Mouse (Mus musculus) mature B cell (primary cell): ENCODE results near the gene Pld5.

Source experiments
- in situ Hi-C: fragments of 300-500 bp; cut with MboI; formaldehyde crosslinking; loops from 2 replicates; pipeline ENCODE4 v1.14.3; 2019

Pld5 gene

DNA sequence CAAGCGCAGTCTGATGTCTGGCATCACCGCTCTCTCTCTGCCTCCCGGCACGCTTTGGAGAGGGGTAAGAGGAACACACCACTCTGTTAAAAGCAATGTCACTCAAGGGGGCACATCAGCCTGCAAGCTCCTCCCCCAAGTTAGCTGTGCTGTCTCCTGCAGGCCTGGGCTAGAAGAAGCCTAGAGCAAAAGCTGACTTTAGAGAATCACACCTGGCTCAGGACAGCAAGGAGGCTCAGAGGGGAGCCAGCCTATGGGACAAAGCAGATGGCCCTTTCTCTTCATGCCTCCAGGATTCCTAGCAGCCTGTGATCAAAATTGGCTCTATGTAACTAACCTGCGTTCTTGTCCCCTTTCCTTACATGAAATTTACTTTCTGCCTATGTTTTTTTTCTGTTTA is 107.3 kb downstream of the Pld5 start:
- in situ Hi-C loops = no loop called here

GRCm38 (mm10) chr1:176167114-176167513 is 108.0 kb downstream of the Pld5 start:
- in situ Hi-C loops = no loop called here

GRCm38 (mm10) chr1:176145306-176145705 is 129.8 kb downstream of the Pld5 start:
- in situ Hi-C loops = no loop called here

DNA sequence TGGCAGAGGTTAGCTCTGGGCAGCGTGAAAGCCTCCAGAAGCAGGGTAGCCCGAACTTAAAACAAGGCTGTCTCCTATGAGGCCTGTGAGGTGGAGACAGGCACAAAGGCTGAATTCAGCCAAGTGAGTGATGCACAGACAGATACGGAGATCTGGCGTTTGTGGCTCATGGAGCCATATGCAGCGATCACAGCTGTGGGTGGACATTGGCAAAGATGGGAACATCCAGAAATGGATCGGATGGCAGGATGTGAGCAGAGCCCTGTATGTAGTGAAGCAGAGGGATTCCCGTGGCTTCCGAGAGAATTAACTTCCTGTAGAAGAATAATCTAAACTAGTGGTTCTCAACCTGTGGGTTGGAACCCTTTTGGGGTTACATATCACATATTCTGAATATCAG is 140.7 kb downstream of the Pld5 start:
- in situ Hi-C loops = no loop called here

GRCm38 (mm10) chr1:176125771-176126170 is 149.3 kb downstream of the Pld5 start:
- in situ Hi-C loops = no loop called here

- in situ Hi-C loops = no loop called here
Observed at GRCm38 (mm10) chr1:176124441-176124840, 150.7 kb downstream of the Pld5 start.

DNA sequence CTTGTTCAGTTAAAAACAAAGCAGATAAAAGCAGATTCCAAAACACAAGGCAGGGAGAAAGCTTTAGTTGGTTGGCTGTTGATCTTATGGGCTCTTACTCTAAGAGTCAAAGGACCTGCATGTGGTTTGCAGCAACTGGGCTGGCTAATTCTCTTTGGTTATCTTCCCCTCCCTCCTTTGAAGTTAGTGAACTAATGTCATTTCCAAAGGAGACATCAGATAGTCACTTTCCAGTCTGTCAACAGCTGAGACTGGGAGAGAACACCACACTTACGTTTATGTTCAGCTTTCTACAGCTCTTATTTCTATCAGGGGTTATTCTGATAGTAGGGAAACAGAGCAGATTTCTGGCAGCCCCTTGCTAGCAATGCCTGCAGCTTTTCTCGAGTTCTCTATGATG is 151.3 kb downstream of the Pld5 start:
- in situ Hi-C loops = no loop called here

GRCm38 (mm10) chr1:176115604-176116003 is 159.5 kb downstream of the Pld5 start:
- in situ Hi-C loops = no loop called here

DNA sequence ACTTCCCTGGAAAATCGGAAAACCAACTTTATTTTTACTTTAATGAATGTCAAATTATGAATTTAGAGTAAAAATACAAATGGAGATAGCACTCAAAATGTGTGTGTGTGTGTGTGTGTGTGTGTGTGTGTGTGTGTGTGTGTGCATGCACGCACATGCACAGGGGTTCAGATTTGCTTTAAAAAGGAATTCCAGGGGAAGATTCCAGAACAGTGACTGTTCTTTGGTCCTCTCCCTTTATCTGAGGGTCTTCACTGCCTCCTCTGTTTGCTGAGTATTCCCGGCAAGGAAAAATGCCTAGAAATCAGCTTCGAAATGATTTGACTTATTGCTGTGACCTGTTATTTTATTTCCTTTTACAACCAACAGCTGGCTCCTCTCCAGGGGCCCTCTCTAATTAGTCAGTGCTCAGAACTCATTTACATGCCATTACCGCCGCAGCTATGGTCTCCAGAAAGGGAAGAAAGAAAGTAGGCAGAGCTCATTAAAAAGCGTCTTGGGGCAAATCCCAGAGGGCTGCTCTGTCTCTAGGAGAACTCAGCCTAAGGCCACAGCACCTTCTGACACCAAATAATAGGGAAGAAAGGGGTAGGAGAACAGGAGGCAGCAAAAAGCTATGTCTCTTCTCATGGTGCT is 176.3 kb downstream of the Pld5 start:
- in situ Hi-C loops = no loop called here

DNA sequence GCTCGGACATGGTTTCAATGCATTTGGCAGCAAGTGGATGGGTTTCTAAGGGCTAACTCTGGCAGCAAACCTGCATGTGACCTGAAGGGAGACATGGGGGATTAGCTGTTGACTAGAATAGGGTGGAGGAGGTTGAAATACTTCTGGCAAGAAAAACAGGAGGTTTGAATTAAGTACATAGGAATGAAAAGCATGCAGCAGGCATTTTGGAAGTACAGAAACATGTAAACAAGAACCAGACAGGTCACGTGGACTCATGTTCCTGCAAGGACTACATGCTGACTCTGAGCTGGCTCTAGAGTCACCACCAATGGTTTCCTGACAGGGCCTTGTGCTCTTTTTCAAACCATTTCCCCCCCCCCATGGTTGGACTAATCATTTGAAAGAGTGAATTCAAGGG is 183.0 kb downstream of the Pld5 start:
- in situ Hi-C loops = no loop called here

- in situ Hi-C loops = no loop called here
Observed at GRCm38 (mm10) chr1:176089382-176089781, 185.7 kb downstream of the Pld5 start.

- in situ Hi-C loops = no loop called here
Observed at GRCm38 (mm10) chr1:176085952-176086648, 189.0 kb downstream of the Pld5 start.

DNA sequence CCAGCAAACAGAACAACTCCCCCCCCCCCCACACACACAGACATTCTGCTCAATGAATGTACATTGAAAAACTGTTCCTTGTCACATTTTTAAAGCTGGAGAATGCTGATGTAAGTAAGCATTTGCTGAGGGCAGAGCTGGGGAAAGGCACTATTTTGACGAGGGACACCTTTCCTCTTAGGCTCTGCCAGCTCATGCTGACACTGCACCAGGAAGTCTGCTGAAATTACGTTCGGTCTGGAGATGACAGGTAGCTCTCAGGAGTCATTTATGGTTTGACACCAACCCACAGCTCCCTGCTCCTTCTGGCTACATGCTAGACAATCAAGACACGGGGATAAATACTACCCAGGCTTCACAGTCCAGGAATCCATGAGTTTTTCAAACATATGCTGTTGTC is 192.8 kb downstream of the Pld5 start:
- in situ Hi-C loops = no loop called here

GRCm38 (mm10) chr1:176080969-176081368 is 194.1 kb downstream of the Pld5 start:
- in situ Hi-C loops = no loop called here

DNA sequence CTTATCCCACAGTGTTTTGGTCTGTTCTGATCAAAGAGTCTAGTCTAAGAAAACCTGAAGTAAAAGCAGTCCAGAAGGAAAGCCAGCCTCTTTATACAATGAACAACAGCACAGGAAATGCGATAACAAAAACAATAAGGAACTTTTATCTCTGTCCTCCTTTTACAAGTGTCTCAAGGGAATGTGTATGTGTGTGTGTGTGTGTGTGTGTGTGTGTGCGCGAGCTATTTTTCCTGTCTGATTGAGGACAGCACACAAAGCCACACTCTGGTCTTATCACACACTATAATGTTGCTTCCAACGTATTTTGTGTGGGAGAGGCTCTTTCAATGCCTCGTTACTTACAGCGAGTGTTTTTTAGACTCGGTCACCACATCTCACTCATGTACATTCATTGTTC is 196.7 kb downstream of the Pld5 start:
- in situ Hi-C loops = no loop called here

DNA sequence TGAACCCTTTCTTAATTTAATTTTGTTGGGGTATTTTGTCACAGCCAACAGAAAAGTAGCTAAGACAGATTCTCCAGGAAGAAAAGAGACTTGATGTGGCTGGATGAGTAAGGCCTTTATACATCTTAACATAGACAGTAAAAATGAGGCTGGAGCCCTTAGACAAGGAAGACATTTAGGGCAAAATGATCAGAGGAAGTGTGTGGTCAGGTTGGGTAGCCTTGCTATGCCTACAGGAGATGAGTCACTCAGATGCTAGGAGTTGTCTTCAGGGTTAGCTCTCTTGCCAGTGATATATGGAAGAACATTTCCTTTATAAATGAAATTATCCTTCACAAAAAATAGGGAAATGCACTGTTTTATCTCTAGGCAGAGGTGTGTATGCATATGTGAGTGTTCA is 198.3 kb downstream of the Pld5 start:
- in situ Hi-C loops = no loop called here

- in situ Hi-C loops = no loop called here
Observed at GRCm38 (mm10) chr1:176075810-176076209, 199.3 kb downstream of the Pld5 start.

GRCm38 (mm10) chr1:176075409-176075808 is 199.7 kb downstream of the Pld5 start:
- in situ Hi-C loops = no loop called here

DNA sequence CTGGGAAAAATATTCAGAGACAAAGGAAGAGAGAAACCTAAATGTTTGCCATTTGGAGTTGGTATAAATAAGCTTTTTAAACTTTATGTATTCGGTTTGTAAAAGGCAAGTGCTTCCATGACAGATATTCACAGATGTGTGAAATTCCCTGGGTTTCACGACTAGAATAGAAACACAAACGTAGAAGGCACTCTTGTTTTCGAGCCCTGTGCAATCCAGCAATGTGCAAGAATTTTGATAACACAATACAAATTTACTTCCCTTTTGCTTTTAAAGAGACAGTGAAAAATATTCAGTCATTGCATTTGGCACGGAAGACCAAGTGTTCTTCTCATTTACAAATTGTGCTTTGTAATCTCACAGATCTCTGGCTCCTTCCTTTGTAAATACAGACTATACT is 200.6 kb downstream of the Pld5 start:
- in situ Hi-C loops = no loop called here

- in situ Hi-C loops = no loop called here
Observed at GRCm38 (mm10) chr1:176065281-176065680, 209.8 kb downstream of the Pld5 start.

- in situ Hi-C loops = no loop called here
Observed at GRCm38 (mm10) chr1:176064471-176064870, 210.6 kb downstream of the Pld5 start.

DNA sequence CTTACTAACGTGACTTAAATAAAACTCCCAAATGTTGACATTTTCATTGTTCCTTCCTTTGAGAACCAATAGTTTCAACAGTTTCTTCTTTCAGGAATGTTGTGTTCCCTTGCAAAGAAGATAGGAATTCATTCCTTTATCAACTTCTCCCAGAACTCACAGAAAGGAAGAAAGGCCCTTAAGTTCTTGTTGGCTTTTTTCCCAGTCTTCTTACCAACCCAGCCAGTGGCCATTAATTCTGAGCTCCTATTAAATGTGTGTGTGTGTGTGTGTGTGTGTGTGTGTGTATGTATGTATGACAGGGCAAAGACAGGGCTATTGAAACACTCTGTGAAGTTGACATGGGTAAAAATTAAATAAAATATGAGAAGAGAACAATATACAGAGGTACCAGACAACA is 221.5 kb downstream of the Pld5 start:
- in situ Hi-C loops = no loop called here

- in situ Hi-C loops = no loop called here
Observed at GRCm38 (mm10) chr1:176046995-176047394, 228.1 kb downstream of the Pld5 start.

GRCm38 (mm10) chr1:176046375-176046774 is 228.7 kb downstream of the Pld5 start:
- in situ Hi-C loops = no loop called here
